Mouse (Mus musculus) G1E-ER4 (cell line): ENCODE data around the gene Itga11. TPM values are rescaled to one million over a fixed set of nuclear protein-coding genes. Genes with fewer than 3 reads are reported as not detected.

ENCODE experiments used
- GATA1 ChIP-seq: IDR thresholded peaks from one replicate; pipeline ENCODE4 v1.8.0; 2012; ENCODE audit warnings: low read length, inconsistent platforms
- polyA plus RNA-seq: library from polyadenylated mRNA; stranded (reverse); fragments of >175 nt; gene quantifications from 2 replicates; pipeline ENCODE4 v1.2.3, GENCODE M21; 2012

Itga11 gene
- polyA plus RNA-seq, 1 experiment: not detected

- TF ChIP-seq GATA1: no peak
Measured at GRCm38 (mm10) chr9:62673241-62673640, 4.4 kb upstream of the Itga11 start.

- no peak for TF ChIP-seq GATA1
Measured at GRCm38 (mm10) chr9:62675172-62675571, 2.5 kb upstream of the Itga11 start.

- no peak for TF ChIP-seq GATA1
Measured at GRCm38 (mm10) chr9:62678550-62679155, 1.0 kb downstream of the Itga11 start.

GRCm38 (mm10) chr9:62679398-62679797, 1.8 kb downstream of the Itga11 start:
- no peak for TF ChIP-seq GATA1

- TF ChIP-seq GATA1: no peak
Measured at GRCm38 (mm10) chr9:62684311-62684710, 6.7 kb downstream of the Itga11 start.

GRCm38 (mm10) chr9:62689748-62690147, 12.1 kb downstream of the Itga11 start:
- TF ChIP-seq GATA1: no peak

GRCm38 (mm10) chr9:62694054-62694453, 16.4 kb downstream of the Itga11 start:
- no peak for TF ChIP-seq GATA1

- no peak for TF ChIP-seq GATA1
Measured at GRCm38 (mm10) chr9:62695210-62695609, 17.6 kb downstream of the Itga11 start.

GRCm38 (mm10) chr9:62696799-62697198, 19.2 kb downstream of the Itga11 start:
- no peak for TF ChIP-seq GATA1

- no peak for TF ChIP-seq GATA1
Measured at GRCm38 (mm10) chr9:62707267-62707666, 29.6 kb downstream of the Itga11 start.

- no peak for TF ChIP-seq GATA1
Measured at GRCm38 (mm10) chr9:62707870-62708269, 30.2 kb downstream of the Itga11 start.

- TF ChIP-seq GATA1: no peak
Measured at GRCm38 (mm10) chr9:62709983-62710382, 32.4 kb downstream of the Itga11 start.

- TF ChIP-seq GATA1: no peak
Measured at GRCm38 (mm10) chr9:62712374-62712773, 34.7 kb downstream of the Itga11 start.

- no peak for TF ChIP-seq GATA1
Measured at GRCm38 (mm10) chr9:62713040-62713439, 35.4 kb downstream of the Itga11 start.

GRCm38 (mm10) chr9:62714336-62714735, 36.7 kb downstream of the Itga11 start:
- no peak for TF ChIP-seq GATA1

- no peak for TF ChIP-seq GATA1
Measured at GRCm38 (mm10) chr9:62717982-62718381, 40.4 kb downstream of the Itga11 start.

- no peak for TF ChIP-seq GATA1
Measured at GRCm38 (mm10) chr9:62721791-62722190, 44.2 kb downstream of the Itga11 start.

GRCm38 (mm10) chr9:62722716-62723115, 45.1 kb downstream of the Itga11 start:
- no peak for TF ChIP-seq GATA1

GRCm38 (mm10) chr9:62724175-62724574, 46.5 kb downstream of the Itga11 start:
- TF ChIP-seq GATA1: no peak
